Mouse (Mus musculus): ENCODE data around the gene Adap1. TPM values are rescaled to one million over a fixed set of nuclear protein-coding genes. Genes with fewer than 3 reads are reported as not detected.
"Not testable (repeated sequence)": the region's sequence is repeated elsewhere in the genome, so short reads cannot be mapped to it uniquely, and the experiment has no call there.

Adap1 gene
- polyA plus RNA-seq, 1 experiment from 2014 or later: 3.3 TPM

DNA sequence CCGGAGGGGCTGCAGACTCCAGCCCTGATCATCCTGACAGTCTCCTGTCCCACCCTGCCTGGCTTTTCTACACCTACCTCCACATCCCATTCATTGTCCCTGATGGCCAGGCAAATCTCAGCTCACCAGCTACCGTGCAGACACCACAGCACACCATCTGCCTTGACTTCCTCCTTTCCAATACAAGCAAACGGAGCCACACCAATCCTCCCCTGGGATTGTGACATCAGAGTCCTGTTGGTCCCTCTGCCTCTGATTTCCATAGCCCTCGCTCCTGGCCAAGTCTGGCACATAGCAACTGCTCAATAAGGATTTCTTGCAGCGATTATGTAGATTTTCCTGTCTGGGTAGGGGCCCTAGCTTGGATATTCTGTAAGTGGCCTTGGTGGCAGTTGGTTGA is 25.7 kb upstream of the Adap1 start, which contains the start of gene Cox19:
Cox19 (minus strand) TSS at position 285 of the 400 bp plus-strand sequence.
- WGBS (ENCODE audit: insufficient replicate concordance): 43% methylated on average over 5 of the region's 5 CpGs
- no peak for ATAC-seq (ENCODE audit: low read depth)
- Histone ChIP-seq H3K27me3 (no peaks in the 10 kb centered on the region), H3K4me1 (replicated peaks) (peaks cover 75% of the 10 kb centered on the region), H3K4me2 (peak within 1 kb of the TSS; percentile 30; the same call in 1 of the 2 replicates), H3K36me3 (no peaks in the 10 kb centered on the region), H3K9me3 (replicated peaks) (no peaks in the 10 kb centered on the region), H3K4me3 (replicated peaks) (no peak within 1 kb of the TSS), H3K9ac (peak within 1 kb of the TSS; percentile 39), H3K27ac (peak within 1 kb of the TSS; percentile 43)
- no peak for DNase-seq

DNA sequence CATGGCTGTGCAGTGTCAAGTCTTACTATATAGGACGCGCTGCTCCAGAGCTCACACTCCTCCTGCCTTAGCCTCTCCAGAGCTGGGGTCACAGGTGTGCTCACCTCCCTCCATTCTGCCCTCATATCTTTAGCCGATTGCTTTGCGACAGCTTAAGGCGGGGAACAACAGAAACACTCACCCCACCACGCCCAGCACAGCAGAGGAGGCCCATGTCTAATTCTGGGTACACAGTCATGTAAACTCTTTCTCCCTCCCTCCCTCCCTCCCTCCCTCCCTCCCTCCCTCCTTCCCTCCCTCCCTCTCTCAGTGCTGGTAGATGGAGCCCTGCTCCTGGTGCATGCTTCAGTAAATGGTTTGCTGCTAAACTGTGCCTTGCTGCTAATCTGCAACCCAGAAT is 24.3 kb upstream of the Adap1 start:
- peak; percentile 56 for ATAC-seq (ENCODE audit: low read depth)
- peak; percentile 48 for DNase-seq
- Histone ChIP-seq H3K36me3 (no peaks in the 10 kb centered on the region), H3K9me3 (replicated peaks) (no peaks in the 10 kb centered on the region), H3K4me1 (replicated peaks) (peaks cover 80% of the 10 kb centered on the region), H3K27ac (peak overlapping the region; percentile 60), H3K9ac (no peak overlapping the region; the same call in 1 of the 2 replicates), H3K27me3 (no peaks in the 10 kb centered on the region), H3K4me2 (peak overlapping the region; percentile 57), H3K4me3 (replicated peaks) (0 out of 2 replicates have a peak overlapping the region, but pooled peaks have one; percentile 6)
- WGBS (ENCODE audit: insufficient replicate concordance): 33% methylated on average over 6 of the region's 6 CpGs

DNA sequence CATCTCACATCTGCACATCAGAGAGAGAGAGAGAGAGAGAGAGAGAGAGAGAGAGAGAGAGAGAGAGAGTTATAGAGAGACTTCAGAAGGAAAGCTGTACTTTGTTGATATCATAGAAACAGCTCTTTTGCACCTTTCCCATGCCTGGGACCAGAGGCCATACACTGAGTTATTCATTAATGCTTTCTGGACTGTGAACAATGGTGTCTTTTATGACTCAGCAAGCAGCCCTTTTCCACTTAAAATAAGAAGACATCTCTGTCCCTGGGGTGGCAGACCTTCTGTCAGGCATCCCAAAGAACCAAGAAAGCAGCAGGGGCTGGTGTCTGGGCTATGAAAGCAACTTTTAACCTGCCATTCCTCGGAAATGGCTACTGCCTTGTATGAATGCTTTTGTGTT is 21.8 kb upstream of the Adap1 start:
- Histone ChIP-seq H3K9me3 (replicated peaks) (no peaks in the 10 kb centered on the region), H3K4me3 (replicated peaks) (no peak overlapping the region), H3K4me2 (no peak overlapping the region), H3K9ac (no peak overlapping the region), H3K4me1 (replicated peaks) (peaks cover 79% of the 10 kb centered on the region), H3K27ac (no peak overlapping the region), H3K27me3 (no peaks in the 10 kb centered on the region), H3K36me3 (peaks cover 10% of the 10 kb centered on the region)
- DNase-seq (no peak), ATAC-seq (ENCODE audit: low read depth) (no peak)
- 54% methylated on average over 1 of the region's 1 CpGs for WGBS (ENCODE audit: insufficient replicate concordance)

DNA sequence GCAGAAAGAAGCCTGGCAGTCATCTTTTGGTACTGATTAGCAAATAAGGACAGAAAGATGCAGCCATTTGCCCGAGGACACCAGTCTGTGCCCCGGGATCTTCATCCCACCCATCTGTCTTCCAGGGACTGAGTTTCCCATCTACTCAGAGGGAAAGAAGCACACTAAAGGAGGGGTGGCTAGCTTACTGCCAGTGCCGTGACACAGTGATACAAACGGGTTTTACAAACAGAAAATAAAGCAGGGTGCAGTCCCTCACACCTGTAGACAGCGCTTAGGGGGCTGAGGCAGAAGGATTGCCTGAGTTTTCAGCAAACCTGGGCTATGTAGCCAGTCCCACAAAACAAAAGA is 19.9 kb upstream of the Adap1 start:
- Histone ChIP-seq H3K27me3 (no peaks in the 10 kb centered on the region), H3K9me3 (replicated peaks) (no peaks in the 10 kb centered on the region), H3K9ac (peak overlapping the region; percentile 55), H3K4me2 (peak overlapping the region; percentile 97), H3K4me1 (replicated peaks) (peaks cover 60% of the 10 kb centered on the region), H3K4me3 (replicated peaks) (peak overlapping the region; percentile 89), H3K36me3 (peaks cover 26% of the 10 kb centered on the region), H3K27ac (peak overlapping the region; percentile 76)
- WGBS (ENCODE audit: insufficient replicate concordance): 9% methylated on average over 5 of the region's 5 CpGs
- no peak for DNase-seq
- ATAC-seq (ENCODE audit: low read depth): peak; percentile 30

DNA sequence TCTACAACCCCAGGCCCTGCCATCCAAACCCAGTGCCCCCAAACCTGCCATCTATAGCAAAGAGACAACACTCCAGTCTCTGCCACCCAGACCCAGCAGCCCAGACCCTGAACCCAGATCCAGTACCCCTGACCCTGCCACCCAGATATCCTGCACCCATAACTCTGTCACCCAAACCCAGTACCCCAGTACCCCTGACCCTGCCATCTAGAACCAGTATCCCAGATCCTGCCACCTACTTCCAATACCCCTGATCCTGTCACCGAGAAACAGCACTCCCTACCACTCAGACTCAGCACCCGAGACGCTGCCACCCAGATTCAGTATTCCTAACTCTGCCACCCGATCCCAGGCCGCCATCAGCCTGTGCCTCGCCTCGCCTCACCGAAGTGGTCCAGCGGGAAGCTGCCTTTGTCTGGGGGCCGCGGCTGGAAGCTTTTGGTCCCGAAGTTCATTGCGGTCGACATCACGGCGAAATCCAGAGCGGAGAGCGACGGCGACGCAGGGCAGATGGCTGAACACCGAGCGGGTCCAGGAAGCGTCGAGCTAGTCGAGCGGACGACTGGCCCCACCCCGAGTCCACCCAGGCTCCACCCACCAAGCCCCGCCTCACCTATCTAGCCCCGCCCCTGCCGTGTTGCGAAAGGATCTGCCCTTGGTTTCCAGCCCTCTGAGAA is 19.4 kb upstream of the Adap1 start:
- under 1% methylated on average over 33 of the region's 33 CpGs for WGBS (ENCODE audit: insufficient replicate concordance)
- DNase-seq (peak; percentile 95), ATAC-seq (ENCODE audit: low read depth) (peak; percentile 86)
- no peaks in the 10 kb centered on the region for H3K9me3 ChIP-seq (replicated peaks)
- H3K4me3 ChIP-seq (replicated peaks): peak overlapping the region; percentile 89
- peaks cover 58% of the 10 kb centered on the region for H3K4me1 ChIP-seq (replicated peaks)
- peak overlapping the region; percentile 85 for H3K9ac ChIP-seq
- H3K27ac ChIP-seq: peak overlapping the region; percentile 81
- peak overlapping the region; percentile 97 for H3K4me2 ChIP-seq
- H3K27me3 ChIP-seq: no peaks in the 10 kb centered on the region
- peaks cover 31% of the 10 kb centered on the region for H3K36me3 ChIP-seq

DNA sequence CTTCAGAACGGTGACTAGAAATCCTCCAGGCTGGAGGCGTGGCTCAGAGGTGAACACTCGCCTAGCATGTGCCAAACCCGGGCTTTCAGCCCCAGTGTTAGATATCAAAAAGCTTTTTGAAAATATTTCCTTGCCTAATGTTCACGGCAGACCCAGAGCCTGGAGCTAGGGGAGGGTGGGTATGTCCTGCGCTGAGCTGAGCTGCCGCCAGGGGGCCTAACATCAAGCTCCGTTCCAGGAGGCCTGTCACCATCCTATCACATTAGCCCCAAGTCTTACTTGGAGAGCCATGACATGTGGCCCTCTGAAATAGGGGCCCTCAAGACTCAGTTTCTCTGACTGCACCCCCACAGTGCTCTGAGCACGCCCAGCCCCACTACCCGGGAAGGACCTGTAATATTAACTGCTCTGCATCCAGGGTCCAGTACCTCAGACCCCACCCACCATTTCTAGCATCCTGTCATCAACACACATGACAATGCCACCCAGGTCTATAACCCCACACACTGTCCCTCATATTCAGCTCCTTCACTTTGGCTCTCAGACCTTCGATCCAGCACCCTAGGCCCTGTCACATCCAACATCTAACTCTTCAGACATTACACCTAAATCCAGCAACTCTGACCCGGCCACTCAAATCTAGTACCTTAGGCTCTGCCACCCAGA is 18.7 kb upstream of the Adap1 start:
- Histone ChIP-seq H3K9ac (peak overlapping the region; percentile 85), H3K27ac (peak overlapping the region; percentile 81), H3K4me3 (replicated peaks) (peak overlapping the region; percentile 89), H3K4me2 (peak overlapping the region; percentile 97), H3K36me3 (peaks cover 38% of the 10 kb centered on the region), H3K27me3 (no peaks in the 10 kb centered on the region), H3K9me3 (replicated peaks) (no peaks in the 10 kb centered on the region), H3K4me1 (replicated peaks) (peaks cover 52% of the 10 kb centered on the region)
- 6% methylated on average over 12 of the region's 12 CpGs for WGBS (ENCODE audit: insufficient replicate concordance)
- peak; percentile 72 for ATAC-seq (ENCODE audit: low read depth)
- peak; percentile 77 for DNase-seq

DNA sequence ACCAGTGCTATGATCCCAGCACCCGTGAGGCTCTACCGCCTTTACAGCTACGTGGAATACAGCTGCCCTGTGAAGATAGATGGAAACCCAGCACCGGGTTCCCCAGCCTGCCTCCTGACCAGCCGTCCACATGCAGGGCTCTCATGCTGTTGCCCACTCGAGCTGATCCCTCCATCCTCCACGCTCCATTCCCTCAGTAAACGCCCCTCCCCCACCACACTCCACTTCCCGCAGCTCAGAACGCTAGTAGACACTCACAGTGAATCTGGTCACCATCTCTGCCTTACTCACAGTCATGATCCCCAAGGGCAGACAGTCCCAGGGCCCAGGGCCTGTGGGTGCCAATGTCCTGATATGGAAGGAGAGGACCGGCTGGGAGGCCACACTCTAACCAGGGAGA is 13.5 kb upstream of the Adap1 start:
- H3K4me1 ChIP-seq (replicated peaks): peaks cover 23% of the 10 kb centered on the region
- DNase-seq (no peak), ATAC-seq (ENCODE audit: low read depth) (no peak)
- WGBS (ENCODE audit: insufficient replicate concordance): 75% methylated on average over 11 of the region's 11 CpGs
- H3K4me3 ChIP-seq (replicated peaks): no peak overlapping the region
- peaks cover 70% of the 10 kb centered on the region for H3K36me3 ChIP-seq
- no peaks in the 10 kb centered on the region for H3K27me3 ChIP-seq
- H3K9me3 ChIP-seq (replicated peaks): no peaks in the 10 kb centered on the region
- H3K4me2 ChIP-seq: no peak overlapping the region
- no peak overlapping the region for H3K9ac ChIP-seq
- H3K27ac ChIP-seq: no peak overlapping the region

DNA sequence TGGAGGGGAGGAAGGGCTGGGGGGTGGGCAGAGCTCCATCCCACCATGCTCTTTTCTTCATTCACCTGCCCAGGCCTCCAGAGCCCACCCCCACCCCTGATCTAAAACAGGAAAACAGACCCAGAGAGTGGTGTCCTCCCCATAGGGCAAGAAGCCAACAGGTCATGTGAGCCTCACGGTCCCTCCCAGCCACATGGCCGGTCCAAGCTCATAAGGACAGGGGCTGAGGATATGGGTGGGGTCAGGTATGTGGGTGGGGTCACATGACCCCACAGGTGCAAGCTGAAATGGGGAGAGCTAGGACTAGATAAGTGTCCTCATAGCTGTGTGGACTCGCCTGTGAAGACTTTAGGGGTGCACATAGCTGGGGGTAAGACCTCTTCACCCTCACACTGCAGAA is 13.0 kb upstream of the Adap1 start:
- DNase-seq: no peak
- H3K9me3 ChIP-seq (replicated peaks): no peaks in the 10 kb centered on the region
- no peaks in the 10 kb centered on the region for H3K27me3 ChIP-seq
- H3K4me2 ChIP-seq: no peak overlapping the region
- WGBS (ENCODE audit: insufficient replicate concordance): 78% methylated on average over 3 of the region's 3 CpGs
- ATAC-seq (ENCODE audit: low read depth): no peak; the same call in 1 of the 2 replicates
- H3K9ac ChIP-seq: no peak overlapping the region
- H3K27ac ChIP-seq: no peak overlapping the region
- peaks cover 18% of the 10 kb centered on the region for H3K4me1 ChIP-seq (replicated peaks)
- no peak overlapping the region for H3K4me3 ChIP-seq (replicated peaks)
- peaks cover 70% of the 10 kb centered on the region for H3K36me3 ChIP-seq

DNA sequence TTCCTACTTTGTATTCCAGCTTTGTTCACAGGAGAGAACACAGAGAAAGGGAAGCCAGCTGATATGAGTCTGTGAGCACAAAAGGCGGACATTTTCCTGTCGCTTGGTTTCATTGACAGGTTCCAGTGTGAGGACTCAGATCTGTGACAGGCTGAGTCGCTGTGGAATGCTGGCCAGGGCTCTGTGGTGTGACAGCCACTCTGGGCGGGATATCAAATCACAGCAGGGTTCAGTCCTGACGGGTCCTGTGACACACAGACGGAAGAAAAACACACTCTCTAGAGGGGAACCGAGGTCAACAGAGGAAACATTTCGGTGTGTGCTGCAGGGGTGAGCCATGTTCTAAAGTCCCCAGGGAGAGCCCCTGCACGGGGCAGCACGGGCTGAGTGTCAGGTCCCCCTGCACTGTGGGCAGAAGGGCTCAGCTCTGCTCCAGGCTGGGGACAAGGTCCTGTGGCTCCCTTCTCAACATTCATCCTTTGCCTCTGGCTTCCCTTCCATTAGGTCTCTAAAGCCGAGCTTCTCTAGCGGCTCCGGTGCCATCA is 12.5 kb upstream of the Adap1 start:
- no peak for DNase-seq
- Histone ChIP-seq H3K36me3 (peaks cover 67% of the 10 kb centered on the region), H3K9me3 (replicated peaks) (no peaks in the 10 kb centered on the region), H3K4me2 (no peak overlapping the region), H3K27ac (no peak overlapping the region), H3K9ac (no peak overlapping the region), H3K4me3 (replicated peaks) (no peak overlapping the region), H3K27me3 (no peaks in the 10 kb centered on the region), H3K4me1 (replicated peaks) (peaks cover 15% of the 10 kb centered on the region)
- ATAC-seq (ENCODE audit: low read depth): no peak
- WGBS (ENCODE audit: insufficient replicate concordance): 78% methylated on average over 13 of the region's 13 CpGs

DNA sequence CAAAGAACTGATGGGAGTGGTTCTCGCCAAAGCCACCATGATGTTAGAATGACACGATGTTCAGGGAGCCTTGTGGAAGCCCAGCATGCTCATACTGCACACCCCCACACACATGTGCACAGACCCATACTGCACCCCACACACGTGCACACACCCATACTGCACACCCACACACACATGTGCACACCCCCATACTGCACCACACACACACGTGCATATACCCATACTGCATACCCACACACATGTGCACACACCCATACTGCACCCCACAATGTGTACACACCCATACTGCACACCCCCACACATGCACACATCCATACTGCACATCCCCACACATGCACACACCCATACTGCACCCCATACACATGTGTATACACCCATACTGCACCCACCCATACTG is 10.2 kb upstream of the Adap1 start:
- ATAC-seq (ENCODE audit: low read depth): peak; percentile 17; the same call in 1 of the 2 replicates
- Histone ChIP-seq H3K4me2 (no peak overlapping the region), H3K36me3 (peaks cover 48% of the 10 kb centered on the region), H3K4me1 (replicated peaks) (peaks cover 22% of the 10 kb centered on the region), H3K4me3 (replicated peaks) (no peak overlapping the region), H3K27me3 (no peaks in the 10 kb centered on the region), H3K9ac (no peak overlapping the region), H3K9me3 (replicated peaks) (no peaks in the 10 kb centered on the region), H3K27ac (no peak overlapping the region)
- DNase-seq: no peak
- WGBS (ENCODE audit: insufficient replicate concordance): 78% methylated on average over 4 of the region's 4 CpGs

DNA sequence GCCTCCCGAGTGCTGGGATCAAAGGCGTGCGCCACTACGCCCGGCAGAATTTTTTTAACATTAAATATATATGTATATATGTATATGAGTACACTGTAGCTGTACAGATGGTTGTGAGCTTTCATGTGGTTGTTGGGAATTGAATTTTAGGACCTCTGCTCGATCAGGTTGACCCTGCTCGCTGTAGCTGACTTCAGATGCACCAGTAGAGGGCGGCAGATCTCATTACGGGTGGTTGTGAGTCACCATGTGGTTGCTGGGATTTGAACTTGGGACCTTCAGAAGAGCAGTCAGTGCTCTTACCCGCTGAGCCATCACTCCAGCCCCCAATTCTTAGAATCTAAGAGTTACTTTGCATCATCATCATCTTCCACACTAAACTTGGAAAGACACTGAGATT is 9.0 kb upstream of the Adap1 start:
- H3K36me3 ChIP-seq: peaks cover 35% of the 10 kb centered on the region
- ATAC-seq (ENCODE audit: low read depth); H3K4me3 ChIP-seq (replicated peaks); H3K4me2 ChIP-seq; H3K9ac ChIP-seq; H3K27ac ChIP-seq; DNase-seq; H3K27me3 ChIP-seq; H3K9me3 ChIP-seq (replicated peaks): not testable (repeated sequence)
- 74% methylated on average over 10 of the region's 10 CpGs for WGBS (ENCODE audit: insufficient replicate concordance)
- peaks cover 19% of the 10 kb centered on the region for H3K4me1 ChIP-seq (replicated peaks)
